Mouse (Mus musculus): ENCODE results near the gene Nucb2.

The Nucb2 gene

DNA sequence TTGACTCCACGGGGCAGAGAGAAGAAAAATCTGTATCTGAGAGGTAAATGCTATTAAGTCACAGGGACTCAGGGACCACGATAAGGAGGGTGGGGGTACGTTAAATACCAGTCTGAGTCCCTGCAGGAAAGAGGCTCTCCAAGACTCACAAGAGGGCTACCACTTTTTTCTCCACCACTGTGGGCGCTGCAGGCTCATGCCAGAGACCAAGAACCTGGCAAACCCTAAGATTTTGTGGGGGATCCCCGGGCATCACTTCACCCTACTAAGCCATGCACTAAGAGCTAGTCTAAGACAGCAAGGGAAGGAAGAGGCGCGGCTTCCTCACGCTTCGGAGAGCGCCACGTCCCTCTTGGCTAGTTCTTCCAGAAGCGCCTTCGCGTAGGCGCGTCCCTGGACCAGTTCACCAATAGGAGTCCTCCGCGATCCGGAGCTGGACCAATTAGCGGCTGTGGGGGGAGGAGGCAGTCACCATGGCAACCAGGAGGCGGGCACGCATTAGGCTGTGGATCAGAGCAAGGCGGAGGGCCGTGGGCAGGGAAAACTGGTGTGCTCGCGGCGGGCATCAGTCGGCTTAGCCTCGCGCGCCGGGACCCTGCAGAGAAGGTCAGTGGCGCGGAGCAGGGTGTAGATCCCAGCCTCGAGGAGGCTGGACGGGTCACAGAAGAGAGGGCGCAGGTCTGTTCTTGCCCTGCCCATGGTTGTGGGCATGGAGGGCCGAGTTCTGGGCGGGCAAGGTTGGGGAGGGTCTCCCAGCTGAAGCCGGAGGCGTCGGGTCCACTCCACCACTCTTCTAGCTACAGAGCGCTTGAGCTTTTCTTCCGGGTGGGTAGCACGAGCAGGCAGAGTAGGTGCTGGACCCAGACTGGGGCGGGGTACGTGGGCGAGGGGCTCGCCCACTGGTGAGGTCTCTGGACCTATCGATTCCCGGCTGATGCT is at the start of gene Nucb2:
Nucb2 (plus strand) TSS at position 491 of the 939 bp plus-strand sequence.
- peak; percentile 96 for DNase-seq

DNA sequence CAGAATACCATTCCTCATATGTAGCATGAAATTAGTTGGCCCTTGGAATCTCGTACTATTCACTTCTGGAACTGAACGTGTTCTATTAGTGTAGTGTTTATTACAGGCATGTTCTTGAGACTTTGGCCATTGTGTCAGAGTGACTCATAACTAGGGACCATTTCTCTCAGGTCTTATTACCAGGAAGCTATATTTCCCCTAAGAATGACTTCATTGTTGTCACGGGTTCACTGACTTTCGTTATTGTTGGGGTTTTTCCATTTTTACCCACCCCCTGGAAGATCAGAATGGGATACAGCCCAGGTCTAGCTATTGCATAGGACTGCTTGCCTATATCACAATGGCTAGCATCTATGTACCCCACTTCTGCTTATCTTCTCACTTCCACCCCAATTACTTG is 47.2 kb upstream of the Nucb2 start:
- no peak for DNase-seq

DNA sequence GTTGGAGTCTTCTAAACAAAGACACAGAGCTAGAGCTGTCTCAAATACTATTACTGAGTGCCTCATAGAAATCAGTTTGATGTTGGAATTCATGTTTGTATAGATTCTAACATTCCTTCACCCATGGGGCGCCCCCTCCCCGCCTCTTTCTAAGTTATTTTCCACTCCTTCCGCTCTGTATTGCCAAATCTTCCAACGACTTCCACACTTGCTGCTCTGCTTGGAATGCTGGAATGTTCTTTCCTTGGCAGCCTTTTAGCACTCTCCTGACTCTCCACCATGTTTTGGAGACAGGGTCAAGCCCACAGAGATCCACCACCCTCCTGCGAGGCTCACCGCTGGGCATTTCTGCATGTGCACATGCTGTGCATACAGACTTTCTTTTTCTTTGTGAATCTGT is 46.8 kb upstream of the Nucb2 start:
- DNase-seq, result no peak

DNA sequence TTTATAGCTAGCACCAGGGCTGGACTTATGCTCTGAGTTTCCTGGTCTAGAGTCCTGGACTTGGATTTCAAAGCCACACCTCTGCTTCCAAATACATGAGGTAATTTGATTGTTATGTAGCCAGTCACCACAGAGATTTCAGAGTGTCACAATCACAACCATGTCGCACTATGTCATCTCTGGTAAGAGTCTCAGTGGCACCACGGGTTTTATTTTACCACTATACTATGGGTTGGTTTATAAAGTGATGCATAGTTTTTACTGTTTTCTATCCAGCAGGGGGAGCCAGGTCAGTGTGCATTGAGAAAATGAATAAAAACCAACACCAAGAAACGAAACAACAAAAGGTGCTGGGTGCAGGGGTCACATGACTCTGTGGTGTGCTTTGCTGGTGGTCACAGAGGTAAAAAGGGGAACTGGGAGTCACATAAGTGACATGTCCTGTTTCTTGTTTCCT is 45.2 kb upstream of the Nucb2 start:
- DNase-seq, result peak; percentile 37

DNA sequence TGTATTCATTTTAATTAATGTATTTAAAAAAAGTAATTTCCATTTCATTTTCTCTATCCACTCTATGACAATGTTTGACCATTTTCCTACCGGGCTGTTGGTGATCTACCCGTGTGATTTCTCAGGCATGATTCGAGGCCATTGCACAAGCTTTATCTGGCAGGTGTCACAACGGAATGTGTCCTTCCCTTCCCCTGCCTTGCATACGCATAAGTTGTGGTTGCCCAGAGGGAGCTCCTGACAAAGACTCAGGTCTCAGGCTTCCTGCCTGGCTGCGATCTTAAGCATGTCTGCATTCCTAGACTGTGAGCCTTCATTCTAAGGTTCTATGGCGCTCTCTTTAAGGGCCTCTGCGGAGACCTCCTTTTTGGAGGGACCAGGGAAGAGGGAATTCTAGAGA is 42.1 kb upstream of the Nucb2 start:
- DNase-seq, result peak; percentile 13

DNA sequence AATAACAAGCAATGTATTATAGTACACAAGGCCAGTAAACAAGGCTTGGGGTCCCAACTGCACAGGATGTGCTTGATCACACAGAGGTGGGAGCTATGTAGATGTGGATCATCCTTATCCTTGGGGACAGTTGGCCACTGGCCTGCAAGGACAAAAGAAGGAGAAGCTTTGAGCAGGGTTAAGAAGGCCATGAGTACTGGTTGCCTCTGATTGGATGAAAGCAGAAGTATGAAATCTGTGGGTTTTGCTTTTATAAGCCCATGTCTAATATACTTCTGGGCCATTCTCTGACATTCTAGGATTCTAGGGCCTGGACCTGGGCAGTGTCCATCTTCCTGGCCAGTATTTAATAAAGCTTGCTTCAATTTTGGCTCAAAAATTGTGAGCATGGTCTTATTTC is 28.3 kb upstream of the Nucb2 start:
- no peak for DNase-seq

DNA sequence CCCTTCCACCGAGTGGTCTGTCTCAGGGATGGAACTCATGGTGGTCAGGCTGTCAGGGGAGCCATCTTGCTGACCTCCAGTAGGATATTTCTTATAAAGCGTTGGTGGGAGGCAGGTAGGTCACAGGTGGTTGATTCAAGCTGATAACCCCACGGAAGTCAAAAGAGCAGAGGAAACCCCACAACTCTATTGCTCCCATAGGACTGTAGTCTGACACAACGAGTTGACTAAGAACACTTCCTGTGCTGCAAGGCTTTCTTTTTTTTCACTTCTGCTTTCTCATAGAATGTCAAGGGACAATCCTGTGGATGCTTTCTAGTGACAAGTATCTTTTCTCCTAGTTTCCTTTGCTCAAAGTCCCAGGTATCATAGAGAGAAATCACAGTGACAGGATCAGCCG is 27.9 kb upstream of the Nucb2 start:
- no peak for DNase-seq

DNA sequence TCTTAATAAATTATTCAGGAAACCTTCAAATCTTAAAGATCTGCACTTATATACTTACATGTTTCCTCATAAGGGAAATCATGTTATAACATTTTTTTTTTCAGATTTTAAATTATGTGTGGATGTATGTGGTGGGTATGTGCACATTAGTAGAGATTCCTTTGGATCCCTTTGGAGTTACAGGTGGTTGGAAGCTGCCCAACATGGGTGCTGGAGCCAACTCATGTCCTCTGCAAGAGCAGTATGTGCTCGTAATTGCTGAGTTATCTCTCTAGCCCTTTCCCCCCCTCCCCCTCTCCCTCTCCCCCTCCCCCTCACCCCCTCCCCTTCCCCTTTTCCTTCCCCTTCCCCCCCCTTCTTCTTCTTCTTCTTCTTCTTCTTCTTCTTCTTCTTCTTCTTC is 21.1 kb upstream of the Nucb2 start:
- no peak for DNase-seq

DNA sequence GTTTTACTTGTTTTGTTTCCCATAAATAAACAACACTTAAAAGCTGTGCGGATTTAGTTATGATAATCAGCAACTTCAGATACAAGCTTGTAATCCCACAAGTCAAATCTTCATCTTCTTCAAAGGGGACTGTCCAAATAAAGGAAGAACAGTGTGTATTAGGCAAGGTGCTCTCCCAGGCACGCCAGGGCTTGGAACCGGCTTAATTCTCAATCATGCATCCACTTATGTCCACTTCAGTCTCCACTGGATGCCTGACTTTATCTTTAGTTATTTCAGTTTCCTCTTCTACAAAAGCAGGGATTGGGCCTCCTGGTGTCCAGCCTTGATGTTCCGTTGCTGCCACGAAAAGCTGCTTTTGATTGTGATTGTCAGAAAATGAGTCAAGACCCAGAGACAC is 20.4 kb upstream of the Nucb2 start:
- no peak for DNase-seq

DNA sequence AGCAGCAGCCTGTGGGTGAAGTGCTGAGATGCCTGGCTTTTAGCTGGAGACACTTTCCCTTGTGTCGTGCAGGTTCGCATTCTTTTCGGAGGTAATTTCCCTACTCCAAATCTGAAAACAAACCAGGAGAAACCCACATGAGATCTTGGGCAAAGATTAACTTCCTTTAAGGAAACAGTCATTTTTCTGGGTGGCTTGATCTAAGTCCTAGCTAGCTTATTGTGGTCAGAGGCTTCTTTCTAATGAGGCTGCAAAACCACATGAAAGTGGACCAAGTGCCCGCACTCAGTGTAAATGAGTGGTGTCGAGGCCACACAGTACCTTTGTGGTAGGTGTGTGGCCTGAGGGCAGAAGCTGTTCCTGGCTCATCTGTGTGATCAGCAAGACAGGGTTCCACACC is 20.0 kb upstream of the Nucb2 start:
- no peak for DNase-seq

DNA sequence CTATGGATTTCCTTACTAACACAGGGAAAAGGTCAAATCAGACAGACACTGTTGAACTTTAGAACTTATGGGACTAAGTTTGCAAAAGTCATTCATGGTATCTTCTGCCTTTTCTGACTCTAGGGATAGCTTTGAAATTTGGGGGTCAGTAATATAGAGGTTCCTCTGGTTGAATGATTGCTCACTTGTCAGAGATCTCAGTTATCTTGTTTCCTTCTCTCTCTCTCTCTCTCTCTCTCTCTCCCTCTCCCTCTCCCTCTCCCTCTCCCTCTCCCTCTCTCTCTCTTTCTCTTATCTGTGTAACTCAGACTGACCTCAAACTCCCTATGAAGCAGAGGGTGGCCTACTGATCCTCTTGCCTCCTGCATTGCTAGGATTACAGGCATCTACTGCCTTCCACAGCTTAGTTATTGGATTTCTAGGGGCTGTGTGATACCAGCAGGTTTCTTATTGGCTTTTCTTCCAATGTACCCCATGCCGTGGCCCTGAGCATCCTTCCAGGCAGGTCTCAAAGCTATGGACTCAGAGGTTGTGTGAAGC is 19.0 kb upstream of the Nucb2 start:
- DNase-seq, result no peak

DNA sequence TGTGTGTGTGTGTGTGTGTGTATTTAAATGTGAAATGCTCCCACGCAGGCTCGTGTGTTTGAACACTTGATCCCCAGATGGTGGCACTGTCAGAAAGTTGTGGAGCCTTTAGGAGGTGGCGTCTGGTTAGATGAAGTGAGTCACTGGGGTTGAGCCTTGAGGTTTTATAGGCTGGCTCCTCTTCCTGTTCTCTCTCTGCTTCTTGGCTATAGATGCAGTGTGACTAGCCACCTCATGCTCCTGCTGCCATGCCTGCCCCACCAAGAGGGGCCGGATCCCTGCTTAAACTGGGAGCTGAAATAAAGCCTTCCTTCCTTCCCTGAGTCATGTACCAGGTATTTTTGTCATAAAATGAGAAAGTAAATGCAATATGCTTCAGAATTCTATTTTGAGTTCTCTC is 13.1 kb upstream of the Nucb2 start:
- no peak for DNase-seq

DNA sequence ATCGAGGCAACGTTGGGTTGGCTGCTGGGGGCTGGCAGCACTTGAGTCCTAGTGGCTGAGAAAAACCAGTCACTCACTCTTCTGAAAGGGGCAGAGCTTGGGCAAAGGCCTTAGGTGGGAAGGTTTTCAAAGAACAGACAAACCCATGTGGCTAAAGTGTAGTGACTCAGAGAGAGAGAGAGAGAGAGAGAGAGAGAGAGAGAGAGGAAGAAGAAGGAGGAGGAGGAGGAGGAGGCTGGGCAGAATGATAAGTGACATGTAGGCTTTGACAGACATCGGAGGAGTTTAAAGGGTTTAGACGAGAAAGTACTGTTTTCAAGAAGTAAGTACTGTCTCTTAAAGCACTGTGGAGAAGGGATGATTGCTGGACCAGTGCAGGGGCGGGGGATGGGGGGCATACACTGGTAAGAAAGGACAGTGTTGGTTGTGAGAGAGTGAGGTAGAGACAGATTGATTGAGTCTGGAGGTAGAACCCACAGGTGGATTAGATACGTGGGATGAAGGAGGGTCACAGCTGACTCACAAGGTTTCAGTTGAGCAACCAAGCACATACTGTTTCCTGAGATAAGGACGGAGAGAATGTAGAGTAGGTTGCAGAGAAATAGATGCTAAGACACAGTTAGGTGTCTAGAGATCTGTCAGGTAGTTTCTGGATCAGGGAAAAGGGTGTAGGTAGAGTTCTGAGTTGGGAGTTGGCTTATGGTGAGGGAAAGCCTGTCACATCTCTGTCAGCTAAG is 10.7 kb upstream of the Nucb2 start:
- DNase-seq, result no peak

DNA sequence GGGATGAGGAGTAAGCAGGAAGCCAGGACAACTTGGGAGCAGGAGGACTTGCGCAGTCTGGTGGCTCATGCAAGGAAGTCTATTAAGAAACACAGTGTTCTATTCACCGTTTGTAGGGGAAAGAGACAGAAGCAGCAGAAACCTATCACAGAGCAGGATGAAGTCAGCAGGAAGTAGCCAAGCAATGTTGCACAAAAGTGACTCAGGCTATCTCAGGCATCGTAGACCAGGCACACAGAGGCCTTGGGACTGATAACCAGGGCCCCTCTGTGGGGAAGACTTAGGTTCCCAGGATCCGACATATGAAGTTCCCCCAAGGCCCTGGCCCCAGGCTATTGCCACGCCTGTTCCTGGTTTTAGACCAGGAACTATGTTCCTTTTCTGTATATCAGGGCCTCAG is 9.6 kb upstream of the Nucb2 start:
- no peak for DNase-seq

DNA sequence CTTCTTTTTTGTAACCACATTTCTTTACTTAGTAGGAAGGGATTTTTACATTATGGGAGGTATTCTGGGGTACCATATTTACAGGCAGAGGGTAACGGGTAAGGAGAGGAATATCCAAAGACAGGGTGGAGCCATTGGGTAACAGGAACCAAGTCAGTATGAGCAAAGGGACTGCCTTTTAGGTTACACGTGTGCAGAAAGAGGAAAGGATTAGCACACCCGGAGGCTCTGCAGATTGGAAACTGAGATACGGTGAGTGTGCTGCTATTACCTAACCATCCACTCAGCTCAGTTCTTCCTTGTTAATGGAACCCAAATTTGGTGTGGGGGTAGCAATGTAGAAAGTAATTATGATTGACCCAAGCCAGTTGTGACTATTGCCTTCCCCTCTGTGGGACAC is 7.4 kb upstream of the Nucb2 start:
- no peak for DNase-seq

DNA sequence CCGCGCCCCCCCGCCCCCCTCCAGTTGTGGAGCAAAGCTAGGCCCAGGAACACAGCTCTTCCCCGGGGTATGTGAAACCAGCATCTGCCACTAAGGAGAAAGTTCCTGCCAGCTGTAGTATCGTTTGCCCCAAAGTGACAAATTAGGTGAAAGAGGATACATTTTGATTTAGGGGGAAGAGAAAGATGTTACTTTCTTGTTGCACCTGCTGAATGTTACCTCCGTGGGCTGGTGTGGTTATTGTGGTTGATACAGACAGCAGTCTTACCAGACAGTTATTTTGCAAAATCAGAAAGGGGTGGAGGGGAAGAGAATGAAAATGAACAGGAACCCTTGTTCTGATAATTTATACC is 625 bp downstream of the Nucb2 start:
- DNase-seq, result peak; percentile 10

DNA sequence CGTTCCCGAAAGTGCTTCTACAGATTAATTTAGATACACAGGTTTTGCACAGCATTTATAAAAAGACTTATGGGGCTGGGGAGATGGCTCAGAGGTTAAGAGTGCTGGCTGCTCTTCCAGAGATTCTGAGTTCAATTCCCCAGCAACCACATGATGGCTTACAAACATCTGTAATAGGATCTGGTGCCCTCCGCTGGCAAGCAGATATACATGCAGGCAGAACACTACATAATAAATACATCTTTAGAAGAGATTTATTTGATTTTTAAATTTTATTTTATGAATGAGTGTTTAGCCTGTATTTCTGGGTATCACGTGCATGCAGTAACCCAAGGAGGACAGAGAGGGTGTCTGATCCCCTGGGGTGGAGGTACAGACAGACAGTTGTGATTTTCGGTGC is 9.9 kb downstream of the Nucb2 start:
- DNase-seq, result peak; percentile 58

DNA sequence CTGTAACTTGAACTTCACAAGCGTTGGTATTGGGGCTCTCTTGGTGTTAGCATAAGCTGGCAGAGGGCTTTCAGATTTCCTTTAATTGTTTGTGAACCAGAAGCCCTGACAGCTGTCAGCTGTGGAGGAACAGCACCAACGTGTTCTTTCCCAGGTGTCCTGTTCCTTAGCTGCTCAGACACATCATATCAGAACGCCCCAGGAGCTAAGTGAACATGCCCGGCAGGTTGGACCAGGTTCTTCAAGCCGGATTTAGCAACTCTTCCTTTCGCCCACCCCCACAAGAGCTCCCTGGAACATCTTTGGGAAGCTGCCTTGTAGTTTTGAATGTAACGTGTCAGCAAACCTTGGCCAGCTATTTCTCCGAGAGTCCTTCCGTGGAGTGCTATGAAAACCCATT is 10.4 kb downstream of the Nucb2 start:
- no peak for DNase-seq

DNA sequence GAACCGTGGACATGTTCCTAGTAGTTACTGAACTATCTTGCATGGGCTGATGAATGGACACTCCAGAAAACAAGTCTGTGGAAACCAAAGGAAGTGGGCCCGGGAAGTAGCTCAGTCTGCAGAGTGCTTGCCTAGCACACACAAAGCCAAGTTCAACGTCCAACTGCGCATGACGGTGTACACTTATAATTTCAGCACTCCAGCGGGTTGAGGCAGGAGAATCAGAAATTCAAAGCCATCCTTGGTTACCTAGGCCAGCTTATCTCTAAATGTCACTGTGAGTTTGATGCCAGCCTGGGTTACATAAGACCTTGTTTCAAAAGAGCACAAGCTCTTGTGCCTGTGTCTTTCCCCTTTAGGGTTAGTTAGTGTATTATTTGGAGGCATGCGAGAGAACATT is 10.9 kb downstream of the Nucb2 start:
- DNase-seq, result no peak

DNA sequence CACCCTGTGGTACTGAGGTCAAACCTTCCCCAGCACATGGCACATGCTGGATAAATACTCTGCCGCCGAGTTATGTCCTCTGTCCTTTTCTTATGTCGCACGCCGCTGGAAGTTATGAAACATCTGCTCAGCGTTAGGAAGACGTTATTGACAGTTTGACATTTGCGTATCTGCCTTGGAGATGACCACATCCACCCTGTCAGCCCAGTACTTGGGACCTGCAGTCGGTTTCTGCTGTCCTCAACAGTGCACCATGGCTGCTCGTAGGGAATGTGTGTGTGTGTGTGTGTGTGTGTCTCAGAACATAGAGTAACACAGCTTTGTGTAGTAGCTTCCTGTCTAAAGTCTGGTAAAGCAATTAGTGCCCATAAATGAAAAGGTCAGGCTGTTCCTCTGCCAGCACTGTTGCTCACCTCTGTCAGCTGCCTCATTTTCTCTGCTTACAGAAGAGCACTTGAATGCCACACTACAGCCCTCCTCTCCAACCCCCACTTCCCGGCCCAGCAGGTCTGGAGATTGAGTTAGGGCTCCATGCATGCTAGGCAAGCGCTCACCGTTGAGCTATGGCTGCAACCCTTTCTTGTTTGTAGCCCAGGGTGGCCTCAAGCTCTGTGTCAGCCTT is 11.5 kb downstream of the Nucb2 start:
- no peak for DNase-seq

DNA sequence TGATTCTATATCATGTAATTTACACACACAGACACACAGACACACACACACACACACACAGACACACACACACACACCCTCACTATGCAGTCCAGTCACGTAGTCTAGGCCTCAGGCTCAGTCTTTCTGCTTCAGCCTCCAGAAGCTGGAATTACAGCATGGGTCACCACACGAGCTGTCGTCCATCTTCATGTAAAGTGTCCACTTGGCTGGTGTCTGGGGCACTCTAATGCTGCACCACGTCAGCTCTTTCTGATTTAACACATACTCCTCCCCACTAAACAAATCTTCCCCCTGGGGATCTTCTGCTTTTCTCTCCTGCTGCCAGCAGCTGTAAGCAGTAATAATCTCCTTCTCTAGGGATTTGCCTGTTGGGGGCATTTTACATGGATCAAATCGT is 13.1 kb downstream of the Nucb2 start:
- no peak for DNase-seq

DNA sequence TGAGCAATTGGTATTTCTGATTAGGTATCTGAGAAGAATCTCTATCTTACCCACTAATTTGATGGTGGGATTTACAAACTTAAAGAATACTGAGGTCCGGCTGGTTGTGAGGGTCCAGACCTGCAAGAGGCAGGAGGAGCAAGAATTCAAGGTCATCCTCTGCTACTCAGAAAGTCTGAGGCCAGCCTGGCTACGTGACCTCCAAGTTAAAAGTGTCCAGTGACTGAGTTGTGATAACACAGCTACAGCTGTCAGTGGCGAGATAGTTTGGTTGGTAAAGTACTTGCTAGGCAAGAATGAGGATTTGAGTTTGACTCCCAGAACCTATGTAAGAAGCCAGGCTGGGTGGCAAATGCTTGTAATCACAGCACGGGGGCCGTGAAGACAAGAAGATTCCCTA is 14.0 kb downstream of the Nucb2 start:
- DNase-seq, result no peak

DNA sequence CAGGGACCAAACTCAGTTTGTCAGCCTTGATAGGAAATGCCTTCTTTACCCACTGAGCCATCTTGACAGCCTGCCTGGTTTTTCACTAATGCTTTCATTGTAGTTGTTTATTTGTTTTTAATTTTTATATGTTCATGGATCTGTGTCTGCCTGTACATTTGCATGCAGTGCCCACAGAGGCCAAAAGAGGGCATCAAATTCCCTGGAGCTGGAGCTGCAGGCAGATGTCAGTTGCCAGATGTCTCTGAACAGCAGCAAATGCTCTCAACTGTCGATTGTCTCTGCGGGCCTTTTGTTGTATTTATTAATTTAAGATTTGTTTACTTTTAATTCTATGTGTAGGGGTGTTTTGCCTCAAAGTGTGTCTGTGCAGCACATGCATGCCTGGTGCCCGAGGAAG is 15.6 kb downstream of the Nucb2 start:
- peak; percentile 43 for DNase-seq

DNA sequence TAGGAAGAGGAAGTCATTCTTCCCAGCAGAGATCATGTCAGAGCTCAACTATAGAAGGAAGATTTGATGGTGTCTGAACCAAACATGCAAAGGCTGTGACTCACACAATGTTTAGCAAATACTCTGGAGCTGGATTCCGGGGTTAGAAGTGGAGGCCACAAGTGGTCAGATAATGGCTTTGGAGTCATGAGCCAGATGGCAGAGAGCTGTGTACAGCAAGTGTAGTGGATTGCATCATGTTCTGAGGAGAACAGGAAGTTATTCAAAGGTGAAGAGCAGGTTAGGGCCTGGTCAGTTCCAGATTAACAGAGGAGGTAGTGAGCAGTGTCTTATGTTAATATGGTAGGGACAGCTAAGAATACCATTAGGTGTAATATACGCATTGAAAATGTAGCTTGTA is 20.4 kb downstream of the Nucb2 start:
- DNase-seq, result no peak

All from thymus, postnatal 4 days (tissue).